Comparison of ENCODE assay signal across 16 mouse cellular contexts in genomic region chrX:73486920-73487319, GRCm38 (mm10). TPM values are rescaled to one million over a fixed set of nuclear protein-coding genes. Genes with fewer than 3 reads are reported as not detected.
DNase-seq lines count a peak whose midpoint lies in the region; ATAC-seq and TF ChIP-seq lines count a peak whose summit lies in the region.
"Had no signal": no experiment of that assay in that cellular context is flagged by ENCODE, and none has a peak within 500 bp of the region (broad histone marks: within the 10 kb centered on the region; RNA-seq: fewer than 3 reads in every experiment).

No protein-coding gene starts in this region.

- TF ChIP-seq POLR2A in embryonic fibroblast, embryonic 13.5 days (IDR thresholded peaks at IDR 0.05; ENCODE audit: low read depth, low read length): no peak

- no peak for TF ChIP-seq CTCF in embryonic fibroblast, embryonic 13.5 days (IDR thresholded peaks at IDR 0.05; ENCODE audit: borderline replicate concordance, insufficient read depth, low read length)
- TF ChIP-seq CTCF in stomach, postnatal 0 days (IDR thresholded peaks at IDR 0.05; ENCODE audit: low read depth): no peak

- H3K9me3 ChIP-seq in limb, embryonic 15.5 days: no peaks in the 10 kb centered on the region
- H3K9me3 ChIP-seq in limb, embryonic 10.5 days (replicated peaks): no peaks in the 10 kb centered on the region
- no peaks in the 10 kb centered on the region for H3K9me3 ChIP-seq in stomach, postnatal 0 days (ENCODE audit: control insufficient read depth, low read length)
- H3K9me3 ChIP-seq: intestine, embryonic 15.5 days; neural tube, embryonic 15.5 days had no signal

- TF ChIP-seq EP300 in stomach, postnatal 0 days (optimal IDR thresholded peaks at IDR 0.05): no peak

- DNase-seq in heart, adult 11 months: peak; percentile 92
- no peak for DNase-seq in heart, postnatal 4 days
- DNase-seq in limb, embryonic 10.5 days (ENCODE audit: low spot score): no peak
- DNase-seq in 416B (ENCODE audit: low read depth): peak; percentile 15
- no peak for DNase-seq in stomach, postnatal 0 days (ENCODE audit: low spot score)
- DNase-seq in yolk sac, embryonic 10.5 days (ENCODE audit: low spot score): no peak
- DNase-seq: kidney, postnatal 25 days; liver had no signal

- peak overlapping the region; percentile 17; the same call in 1 of the 2 replicates for H3K4me2 ChIP-seq in limb, embryonic 15.5 days
- H3K4me2 ChIP-seq in stomach, postnatal 0 days (replicated peaks; ENCODE audit: low read depth): no peak overlapping the region
- H3K4me2 ChIP-seq: intestine, embryonic 15.5 days; neural tube, embryonic 15.5 days had no signal

- H3K36me3 ChIP-seq in limb, embryonic 15.5 days: peaks cover 11% of the 10 kb centered on the region
- no peaks in the 10 kb centered on the region for H3K36me3 ChIP-seq in limb, embryonic 10.5 days
- no peaks in the 10 kb centered on the region for H3K36me3 ChIP-seq in stomach, postnatal 0 days (ENCODE audit: control insufficient read depth, insufficient read depth, low read length)
- H3K36me3 ChIP-seq: intestine, embryonic 15.5 days; neural tube, embryonic 15.5 days had no signal

- peaks cover 5% of the 10 kb centered on the region; the same call in 1 of the 2 replicates for H3K27me3 ChIP-seq in limb, embryonic 15.5 days
- H3K27me3 ChIP-seq in limb, embryonic 10.5 days (ENCODE audit: low read depth, poor library complexity, severe bottlenecking): peaks cover 94% of the 10 kb centered on the region
- no peaks in the 10 kb centered on the region for H3K27me3 ChIP-seq in stomach, postnatal 0 days (ENCODE audit: control insufficient read depth, insufficient read depth, low read length)
- H3K27me3 ChIP-seq: neural tube, embryonic 15.5 days had no signal

- no peak overlapping the region for H3K4me3 ChIP-seq in limb, embryonic 15.5 days
- H3K4me3 ChIP-seq in limb, embryonic 10.5 days: no peak overlapping the region
- H3K4me3 ChIP-seq in embryonic fibroblast, embryonic 13.5 days (ENCODE audit: insufficient read depth, low read length): peak overlapping the region; percentile 1; the same call in 1 of the 2 replicates
- no peak overlapping the region for H3K4me3 ChIP-seq in stomach, postnatal 0 days (ENCODE audit: low read depth, low read length)
- H3K4me3 ChIP-seq: intestine, embryonic 15.5 days; neural tube, embryonic 15.5 days had no signal

- no peak overlapping the region for H3K9ac ChIP-seq in limb, embryonic 15.5 days
- no peak overlapping the region for H3K9ac ChIP-seq in stomach, postnatal 0 days (ENCODE audit: low read length)
- H3K9ac ChIP-seq: intestine, embryonic 15.5 days; neural tube, embryonic 15.5 days had no signal

- peak overlapping the region; percentile 50; the same call in 1 of the 2 replicates for H3K27ac ChIP-seq in limb, embryonic 15.5 days
- H3K27ac ChIP-seq in limb, embryonic 10.5 days: no peak overlapping the region
- H3K27ac ChIP-seq in embryonic fibroblast, embryonic 13.5 days (ENCODE audit: insufficient read depth, low read length): peak overlapping the region; percentile 89
- H3K27ac ChIP-seq in stomach, postnatal 0 days (replicated peaks): no peak overlapping the region
- H3K27ac ChIP-seq: intestine, embryonic 15.5 days; neural tube, embryonic 15.5 days had no signal

- 55% methylated on average over 5 of the region's 5 CpGs for WGBS in limb, embryonic 15.5 days
- WGBS in limb, embryonic 10.5 days: 86% methylated on average over 5 of the region's 5 CpGs
- 66% methylated on average over 5 of the region's 5 CpGs for WGBS in stomach, postnatal 0 days

- peak; percentile 7; the same call in 1 of the 2 replicates for ATAC-seq in limb, embryonic 15.5 days (ENCODE audit: insufficient number of reproducible peaks, low FRiP score, low TSS enrichment, low read depth)
- ATAC-seq in stomach, postnatal 0 days (ENCODE audit: low FRiP score, low TSS enrichment): no peak
- ATAC-seq: CD4-positive, CD25-positive, alpha-beta regulatory T cell, adult 4 months; intestine, embryonic 15.5 days; midbrain, embryonic 16.5 days had no signal

- H3K4me1 ChIP-seq in limb, embryonic 15.5 days: peaks cover 40% of the 10 kb centered on the region
- H3K4me1 ChIP-seq in limb, embryonic 10.5 days: peaks cover 18% of the 10 kb centered on the region
- peaks cover 6% of the 10 kb centered on the region; the same call in 1 of the 2 replicates for H3K4me1 ChIP-seq in embryonic fibroblast, embryonic 13.5 days (ENCODE audit: control insufficient read depth, insufficient read depth, low read length)
- no peaks in the 10 kb centered on the region for H3K4me1 ChIP-seq in stomach, postnatal 0 days (replicated peaks; ENCODE audit: control insufficient read depth, insufficient read depth)
- H3K4me1 ChIP-seq: intestine, embryonic 15.5 days; neural tube, embryonic 15.5 days had no signal

RNA-seq across cellular contexts. Expression of gene Bgn, which starts 3.5 kb away (rescaled TPM):
- 100 to 1,000 TPM; 286 to 313 TPM for total RNA-seq in heart, postnatal 4 days (2021)
- 243 and 288 TPM in 2 replicates for polyA plus RNA-seq in limb, embryonic 15.5 days (2015; fragmentation: Nextera tagmentation; extraction: Ambion mirVana)
- 7.9 and 11.5 TPM in 2 replicates for polyA plus RNA-seq in limb, embryonic 10.5 days (2016; fragmentation: Nextera tagmentation; extraction: Ambion mirVana)
- 6,335 and 6,763 TPM in 2 replicates for polyA plus RNA-seq in embryonic fibroblast, embryonic 13.5 days (2011; ENCODE audit: insufficient read length, low read depth, missing spikeins)
- 88.0 and 89.2 TPM in 2 replicates for polyA plus RNA-seq in stomach, postnatal 0 days (2015; fragmentation: Nextera tagmentation; extraction: Ambion mirVana)
- polyA plus RNA-seq: CD4-positive, CD25-positive, alpha-beta regulatory T cell, adult 4 months had no signal

RNA-seq across cellular contexts. Expression of gene Atp2b3, which starts 16.0 kb away (rescaled TPM):
- total RNA-seq in heart, postnatal 4 days (2021): under 1 TPM; 0.12 to 0.32 TPM
- 0.41 and 0.97 TPM in 2 replicates for polyA plus RNA-seq in limb, embryonic 15.5 days (2015; fragmentation: Nextera tagmentation; extraction: Ambion mirVana)
- 0.05 and 0.06 TPM in 2 replicates for polyA plus RNA-seq in limb, embryonic 10.5 days (2016; fragmentation: Nextera tagmentation; extraction: Ambion mirVana)
- not detected in 2 replicates for polyA plus RNA-seq in embryonic fibroblast, embryonic 13.5 days (2011; ENCODE audit: insufficient read length, low read depth, missing spikeins)
- polyA plus RNA-seq in stomach, postnatal 0 days (2015; fragmentation: Nextera tagmentation; extraction: Ambion mirVana): 0.07 and 0.12 TPM in 2 replicates
- polyA plus RNA-seq: CD4-positive, CD25-positive, alpha-beta regulatory T cell, adult 4 months had no signal

RNA-seq across cellular contexts. Expression of gene Haus7, which starts 28.1 kb away (rescaled TPM):
- 10 to 100 TPM; 27.4 to 27.7 TPM for total RNA-seq in heart, postnatal 4 days (2021)
- polyA plus RNA-seq in limb, embryonic 15.5 days (2015; fragmentation: Nextera tagmentation; extraction: Ambion mirVana): 53.8 and 54.7 TPM in 2 replicates
- polyA plus RNA-seq in limb, embryonic 10.5 days (2016; fragmentation: Nextera tagmentation; extraction: Ambion mirVana): 98.4 and 102 TPM in 2 replicates
- 25.2 and 33.5 TPM in 2 replicates for polyA plus RNA-seq in embryonic fibroblast, embryonic 13.5 days (2011; ENCODE audit: insufficient read length, low read depth, missing spikeins)
- polyA plus RNA-seq in stomach, postnatal 0 days (2015; fragmentation: Nextera tagmentation; extraction: Ambion mirVana): 35.7 and 36.6 TPM in 2 replicates

RNA-seq across cellular contexts. Expression of gene Trex2, which starts 51.8 kb away (rescaled TPM):
- not detected for total RNA-seq in heart, postnatal 4 days (2021)
- polyA plus RNA-seq in limb, embryonic 15.5 days (2015; fragmentation: Nextera tagmentation; extraction: Ambion mirVana): 12.5 and 18.3 TPM in 2 replicates
- polyA plus RNA-seq in limb, embryonic 10.5 days (2016; fragmentation: Nextera tagmentation; extraction: Ambion mirVana): not detected in 2 replicates
- polyA plus RNA-seq in embryonic fibroblast, embryonic 13.5 days (2011; ENCODE audit: insufficient read length, low read depth, missing spikeins): not detected in 2 replicates
- 98.8 and 103 TPM in 2 replicates for polyA plus RNA-seq in stomach, postnatal 0 days (2015; fragmentation: Nextera tagmentation; extraction: Ambion mirVana)
- total RNA-seq: left cerebral cortex, adult 18-20 months had no signal
- polyA plus RNA-seq: CD4-positive, CD25-positive, alpha-beta regulatory T cell, adult 4 months; heart, embryonic 16.5 days; intestine, embryonic 15.5 days; midbrain, embryonic 16.5 days; neural tube, embryonic 15.5 days had no signal

Comparison
In these comparisons a context has a peak if more than half of its experiments do, and no peak if none do; other contexts are left out.
1. DNase-seq: peak in heart, adult 11 months (single experiment) and 416B (single experiment); none in heart, postnatal 4 days (single experiment), limb, embryonic 10.5 days (single experiment), stomach, postnatal 0 days (single experiment) and yolk sac, embryonic 10.5 days (single experiment).
2. H3K27ac ChIP-seq: peak in limb, embryonic 15.5 days (single experiment) and embryonic fibroblast, embryonic 13.5 days (single experiment); none in limb, embryonic 10.5 days (single experiment) and stomach, postnatal 0 days (single experiment).
3. RNA of gene Bgn, which starts 3.5 kb away (polyA plus RNA-seq): 6,335 to 6,763 TPM in embryonic fibroblast, embryonic 13.5 days; 243 to 288 TPM in limb, embryonic 15.5 days, 88.0 to 89.2 TPM in stomach, postnatal 0 days and 7.9 to 11.5 TPM in limb, embryonic 10.5 days; every median in the first group is over 10 times any median in the second.